Mouse (Mus musculus): ENCODE data around the gene Atg4c.

- TF ChIP-seq EP300 (IDR thresholded peaks at IDR 0.05; ENCODE audit: insufficient read depth, low read depth, low read length) (no peak), POLR2A (IDR thresholded peaks at IDR 0.05; ENCODE audit: insufficient read depth, low read depth, low read length) (no peak)
Observed at GRCm38 (mm10) chr4:99278876-99279275, 85.1 kb downstream of the Atg4c start.
